Mouse (Mus musculus) lung, adult 2 months (tissue): ENCODE data around the gene Pole3.

Experiments used
- CTCF ChIP-seq: fragments of 200-500 bp; IDR thresholded peaks from 2 replicates; pipeline ENCODE4 v1.5.1; 2011; ENCODE audit warnings: mild to moderate bottlenecking, low read length, control low read depth; ENCODE audit not compliant: insufficient read depth
- POLR2A ChIP-seq: fragments of 200-500 bp; IDR thresholded peaks from 2 replicates; pipeline ENCODE4 v1.6.1; 2011; ENCODE audit warnings: low read depth, mild to moderate bottlenecking, control low read depth, low read length, borderline replicate concordance; ENCODE audit errors: extremely low read depth

DNA sequence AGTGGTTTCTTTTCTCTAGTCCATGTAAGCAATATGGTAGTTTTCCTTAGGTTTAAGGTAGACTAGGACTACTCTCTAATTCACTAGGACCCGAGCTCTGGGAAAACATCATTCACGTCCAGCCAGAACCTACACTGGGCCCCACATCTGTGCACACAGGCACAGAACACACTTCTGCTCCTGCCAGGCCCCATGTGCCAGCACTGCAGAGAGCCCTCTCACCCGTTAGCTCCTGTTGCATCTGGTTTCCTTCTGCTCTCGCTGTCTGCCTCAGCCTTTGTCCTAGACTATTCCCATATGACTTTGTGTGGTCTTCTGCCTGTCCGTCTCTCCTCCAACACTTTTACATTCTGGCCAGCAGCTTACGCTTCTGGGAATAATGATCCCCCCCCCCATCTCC is 8.9 kb upstream of the Pole3 start:
- TF ChIP-seq CTCF (no peak), POLR2A (no peak)
